Mouse (Mus musculus) right cerebral cortex, postnatal 4 days (tissue): ENCODE results near the gene Trpm5.

Experiments used
- DNase-seq: peaks from one replicate; pipeline ENCODE4 v3.0.0-alpha.2; 2022

Gene Trpm5

GRCm38 (mm10) chr7:143094592-143095553, at the start of gene Trpm5:
Trpm5 (minus strand) TSS chr7:143094642.
- peak; percentile 54 for DNase-seq

- no peak for DNase-seq
Measured at GRCm38 (mm10) chr7:143142680-143143079, 48.2 kb upstream of the Trpm5 start.

- no peak for DNase-seq
Measured at GRCm38 (mm10) chr7:143139932-143140331, 45.5 kb upstream of the Trpm5 start.

- peak; percentile 48 for DNase-seq
Measured at GRCm38 (mm10) chr7:143138789-143139188, 44.3 kb upstream of the Trpm5 start.

- no peak for DNase-seq
Measured at GRCm38 (mm10) chr7:143136561-143136960, 42.1 kb upstream of the Trpm5 start.

- no peak for DNase-seq
Measured at GRCm38 (mm10) chr7:143136125-143136524, 41.7 kb upstream of the Trpm5 start.

GRCm38 (mm10) chr7:143132815-143133214, 38.4 kb upstream of the Trpm5 start:
- no peak for DNase-seq

GRCm38 (mm10) chr7:143124902-143125301, 30.5 kb upstream of the Trpm5 start:
- DNase-seq: no peak

GRCm38 (mm10) chr7:143123876-143124669, 29.6 kb upstream of the Trpm5 start:
- DNase-seq: no peak

GRCm38 (mm10) chr7:143122191-143122590, 27.7 kb upstream of the Trpm5 start:
- no peak for DNase-seq

- DNase-seq: no peak
Measured at GRCm38 (mm10) chr7:143119826-143120225, 25.4 kb upstream of the Trpm5 start.

GRCm38 (mm10) chr7:143119407-143119806, 25.0 kb upstream of the Trpm5 start:
- no peak for DNase-seq

- DNase-seq: no peak
Measured at GRCm38 (mm10) chr7:143116521-143116920, 22.1 kb upstream of the Trpm5 start.

- DNase-seq: no peak
Measured at GRCm38 (mm10) chr7:143114773-143115172, 20.3 kb upstream of the Trpm5 start.

GRCm38 (mm10) chr7:143112395-143112794, 18.0 kb upstream of the Trpm5 start:
- no peak for DNase-seq

- no peak for DNase-seq
Measured at GRCm38 (mm10) chr7:143111719-143112118, 17.3 kb upstream of the Trpm5 start.

GRCm38 (mm10) chr7:143110803-143111202, 16.4 kb upstream of the Trpm5 start:
- DNase-seq: no peak

GRCm38 (mm10) chr7:143109696-143110095, 15.3 kb upstream of the Trpm5 start:
- DNase-seq: no peak

- no peak for DNase-seq
Measured at GRCm38 (mm10) chr7:143108996-143109660, 14.7 kb upstream of the Trpm5 start.

- no peak for DNase-seq
Measured at GRCm38 (mm10) chr7:143108200-143108599, 13.8 kb upstream of the Trpm5 start.

- DNase-seq: no peak
Measured at GRCm38 (mm10) chr7:143106672-143107465, 12.4 kb upstream of the Trpm5 start.

- DNase-seq: no peak
Measured at GRCm38 (mm10) chr7:143106062-143106461, 11.6 kb upstream of the Trpm5 start, which contains the start of gene Kcnq1. Kcnq1 (plus strand) TSS chr7:143106362.
